Mouse (Mus musculus): ENCODE results near the gene Aco2. TPM values are rescaled to one million over a fixed set of nuclear protein-coding genes. Genes with fewer than 3 reads are reported as not detected.
A peak's percentile ranks its signal among the peaks of the same experiment; 100 is the strongest.

Aco2 gene
- polyA plus RNA-seq, 1 experiment from 2014 or later, result 178 TPM

- Histone ChIP-seq H3K4me3 (ENCODE audit: low read depth, low read length) (no peak overlapping the region), H3K36me3 (ENCODE audit: control insufficient read depth, insufficient read depth, low read length) (no peaks in the 10 kb centered on the region), H3K27ac (ENCODE audit: low read depth) (no peak overlapping the region), H3K9ac (ENCODE audit: low read length) (no peak overlapping the region), H3K27me3 (replicated peaks; ENCODE audit: control insufficient read depth, insufficient read depth, low read length) (no peaks in the 10 kb centered on the region), H3K4me1 (replicated peaks; ENCODE audit: control insufficient read depth, insufficient read depth, low read length) (peaks cover 8% of the 10 kb centered on the region; the same call in 1 of the 2 replicates), H3K9me3 (ENCODE audit: control insufficient read depth, low read length) (no peaks in the 10 kb centered on the region), H3K4me2 (ENCODE audit: low read length) (no peak overlapping the region)
- DNase-seq (ENCODE audit: low spot score), result no peak
- no peak for ATAC-seq (replicated peaks; ENCODE audit: low FRiP score, low TSS enrichment, low read depth)
- 76% methylated on average over 4 of the region's 4 CpGs for WGBS
Measured at GRCm38 (mm10) chr15:81833481-81833880, 38.6 kb upstream of the Aco2 start.

DNA sequence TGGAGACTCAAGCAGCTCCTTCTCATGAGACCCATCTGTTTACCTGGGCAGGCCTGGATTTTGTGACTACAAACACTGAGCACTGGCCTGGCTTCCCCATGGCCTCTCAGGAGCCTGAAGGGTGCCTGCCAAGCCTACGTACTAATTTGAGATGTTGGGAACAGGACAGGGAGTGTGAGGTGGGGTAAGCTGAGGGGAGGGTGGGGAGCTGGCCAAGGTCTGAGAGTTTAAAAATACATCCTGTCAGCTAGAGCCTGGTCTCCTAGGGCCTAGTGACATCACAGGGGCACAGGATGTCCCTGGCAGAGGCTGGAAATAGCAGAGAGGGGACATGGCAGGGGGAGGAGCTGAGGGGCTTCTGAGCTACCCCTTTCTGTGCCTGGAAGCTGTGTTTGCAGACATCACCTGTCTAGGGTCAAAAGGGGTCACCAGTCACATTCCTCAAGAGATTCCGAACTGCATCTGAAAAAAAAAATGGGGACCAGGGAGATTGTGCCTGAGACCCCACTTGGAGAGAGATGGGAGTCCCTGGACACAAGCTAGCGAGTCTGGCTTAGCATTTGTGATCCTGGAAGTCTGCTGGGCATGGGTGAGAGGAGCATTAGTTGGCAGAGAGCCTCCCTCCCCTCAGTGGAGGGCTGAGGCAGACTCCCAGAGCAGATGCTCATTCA is 37.8 kb upstream of the Aco2 start:
- H3K9me3 ChIP-seq (ENCODE audit: control insufficient read depth, low read length), result no peaks in the 10 kb centered on the region
- H3K27ac ChIP-seq (ENCODE audit: low read depth), result no peak overlapping the region
- peaks cover 8% of the 10 kb centered on the region; the same call in 1 of the 2 replicates for H3K4me1 ChIP-seq (replicated peaks; ENCODE audit: control insufficient read depth, insufficient read depth, low read length)
- DNase-seq (ENCODE audit: low spot score) (no peak), ATAC-seq (replicated peaks; ENCODE audit: low FRiP score, low TSS enrichment, low read depth) (no peak)
- no peak overlapping the region for H3K4me3 ChIP-seq (ENCODE audit: low read depth, low read length)
- no peaks in the 10 kb centered on the region for H3K27me3 ChIP-seq (replicated peaks; ENCODE audit: control insufficient read depth, insufficient read depth, low read length)
- 46% methylated on average over 3 of the region's 3 CpGs for WGBS
- H3K9ac ChIP-seq (ENCODE audit: low read length), result no peak overlapping the region
- H3K4me2 ChIP-seq (ENCODE audit: low read length), result no peak overlapping the region
- no peaks in the 10 kb centered on the region for H3K36me3 ChIP-seq (ENCODE audit: control insufficient read depth, insufficient read depth, low read length)

DNA sequence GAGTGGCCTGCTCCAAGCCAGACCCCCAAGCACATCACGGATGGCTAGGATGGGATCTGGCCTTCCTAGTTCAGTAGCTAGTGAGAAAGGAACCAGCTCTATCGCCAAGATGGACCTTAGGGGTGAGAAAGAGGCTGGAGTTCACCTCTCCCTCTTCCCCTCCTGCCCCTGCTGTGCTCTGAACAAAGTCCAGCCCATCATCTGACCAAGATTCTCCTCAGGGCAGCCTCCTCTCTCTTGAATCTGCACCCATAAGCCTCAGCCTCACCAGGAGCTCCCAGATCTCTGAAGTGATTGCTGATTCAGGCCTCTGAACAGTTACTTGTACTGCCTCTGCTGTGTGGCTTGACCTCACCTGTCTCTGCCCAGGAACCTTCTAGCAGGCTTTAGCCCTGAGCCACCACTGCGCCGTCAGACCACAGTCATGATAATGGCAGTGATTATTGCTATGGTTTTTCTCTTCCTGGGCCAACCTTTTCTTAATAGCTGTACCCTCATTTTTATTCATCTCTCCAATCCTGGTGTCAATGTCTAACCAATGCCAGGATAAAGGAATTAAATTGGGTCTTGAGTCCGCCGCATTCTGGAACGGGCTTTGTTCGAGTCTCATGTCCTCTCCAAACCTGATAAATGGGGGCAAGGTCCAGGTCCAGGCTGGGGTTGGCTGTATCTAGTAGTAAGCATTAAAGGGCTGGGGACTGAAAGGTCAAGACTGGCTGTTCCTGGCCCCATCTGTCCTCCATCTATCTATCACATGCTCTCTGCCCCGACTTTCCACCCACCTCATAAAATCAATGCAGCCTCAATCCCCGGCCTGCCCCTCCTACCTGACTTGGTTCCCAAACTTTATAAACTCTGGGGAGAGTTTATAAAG is 36.9 kb upstream of the Aco2 start:
- peak overlapping the region; percentile 45 for H3K4me2 ChIP-seq (ENCODE audit: low read length)
- no peaks in the 10 kb centered on the region for H3K9me3 ChIP-seq (ENCODE audit: control insufficient read depth, low read length)
- 0 out of 2 replicates have a peak overlapping the region, but pooled peaks have one; percentile 8 for H3K9ac ChIP-seq (ENCODE audit: low read length)
- no peaks in the 10 kb centered on the region for H3K36me3 ChIP-seq (ENCODE audit: control insufficient read depth, insufficient read depth, low read length)
- H3K4me1 ChIP-seq (replicated peaks; ENCODE audit: control insufficient read depth, insufficient read depth, low read length), result peaks cover 12% of the 10 kb centered on the region
- H3K27ac ChIP-seq (ENCODE audit: low read depth), result no peak overlapping the region
- H3K27me3 ChIP-seq (replicated peaks; ENCODE audit: control insufficient read depth, insufficient read depth, low read length), result no peaks in the 10 kb centered on the region
- ATAC-seq (replicated peaks; ENCODE audit: low FRiP score, low TSS enrichment, low read depth) (no peak), DNase-seq (ENCODE audit: low spot score) (no peak)
- WGBS, result 58% methylated on average over 10 of the region's 10 CpGs
- no peak overlapping the region; the same call in 1 of the 2 replicates for H3K4me3 ChIP-seq (ENCODE audit: low read depth, low read length)

DNA sequence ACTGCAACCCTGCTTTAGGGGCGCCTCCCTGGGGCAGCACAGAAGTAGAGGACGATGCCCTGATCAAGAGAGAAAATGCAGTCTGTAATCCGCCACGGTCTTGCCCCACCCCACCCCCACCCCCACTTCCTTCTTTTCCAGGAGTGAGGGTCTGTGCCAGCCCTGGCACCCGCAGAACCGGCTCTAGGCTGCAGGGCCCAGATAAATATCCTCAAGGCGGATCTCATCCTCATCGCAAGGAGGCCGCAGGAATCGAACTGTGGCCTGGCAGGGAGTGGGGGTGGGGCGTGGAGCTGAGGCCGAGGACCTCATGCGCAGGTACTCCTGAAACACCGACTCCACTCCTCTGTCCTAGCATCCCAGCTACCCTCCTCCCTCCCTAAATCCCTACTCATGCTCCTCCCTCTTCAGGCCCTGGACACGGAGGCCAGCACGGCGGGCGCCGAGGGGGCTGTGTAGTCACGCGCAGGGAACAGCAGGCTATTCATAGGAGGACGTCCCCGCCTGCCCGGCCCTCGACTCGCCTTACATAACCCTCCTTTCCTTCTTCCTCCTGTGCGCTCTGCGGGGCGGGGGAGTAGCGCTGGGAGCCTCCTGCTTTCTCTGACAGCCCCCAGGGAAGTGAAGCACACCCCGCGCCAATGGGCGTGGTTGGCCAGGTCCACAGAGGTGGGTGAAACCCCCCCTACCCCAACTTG is 35.8 kb upstream of the Aco2 start:
- DNase-seq (ENCODE audit: low spot score), result peak; percentile 86
- Histone ChIP-seq H3K4me2 (ENCODE audit: low read length) (peak overlapping the region; percentile 45), H3K36me3 (ENCODE audit: control insufficient read depth, insufficient read depth, low read length) (no peaks in the 10 kb centered on the region), H3K9me3 (ENCODE audit: control insufficient read depth, low read length) (no peaks in the 10 kb centered on the region), H3K27me3 (replicated peaks; ENCODE audit: control insufficient read depth, insufficient read depth, low read length) (no peaks in the 10 kb centered on the region), H3K4me3 (ENCODE audit: low read depth, low read length) (peak overlapping the region; percentile 27), H3K27ac (ENCODE audit: low read depth) (no peak overlapping the region), H3K9ac (ENCODE audit: low read length) (peak overlapping the region; percentile 8), H3K4me1 (replicated peaks; ENCODE audit: control insufficient read depth, insufficient read depth, low read length) (peaks cover 12% of the 10 kb centered on the region)
- 4% methylated on average over 27 of the region's 33 CpGs for WGBS
- peak; percentile 79 for ATAC-seq (replicated peaks; ENCODE audit: low FRiP score, low TSS enrichment, low read depth)

GRCm38 (mm10) chr15:81836966-81837920 is 34.9 kb upstream of the Aco2 start:
- Histone ChIP-seq H3K4me2 (ENCODE audit: low read length) (peak overlapping the region; percentile 45), H3K4me1 (replicated peaks; ENCODE audit: control insufficient read depth, insufficient read depth, low read length) (peaks cover 12% of the 10 kb centered on the region), H3K36me3 (ENCODE audit: control insufficient read depth, insufficient read depth, low read length) (no peaks in the 10 kb centered on the region), H3K27me3 (replicated peaks; ENCODE audit: control insufficient read depth, insufficient read depth, low read length) (no peaks in the 10 kb centered on the region), H3K9ac (ENCODE audit: low read length) (no peak overlapping the region), H3K4me3 (ENCODE audit: low read depth, low read length) (0 out of 2 replicates have a peak overlapping the region, but pooled peaks have one; percentile 27), H3K9me3 (ENCODE audit: control insufficient read depth, low read length) (no peaks in the 10 kb centered on the region), H3K27ac (ENCODE audit: low read depth) (no peak overlapping the region)
- WGBS, result 52% methylated on average over 7 of the region's 7 CpGs
- DNase-seq (ENCODE audit: low spot score), result no peak
- no peak for ATAC-seq (replicated peaks; ENCODE audit: low FRiP score, low TSS enrichment, low read depth)

DNA sequence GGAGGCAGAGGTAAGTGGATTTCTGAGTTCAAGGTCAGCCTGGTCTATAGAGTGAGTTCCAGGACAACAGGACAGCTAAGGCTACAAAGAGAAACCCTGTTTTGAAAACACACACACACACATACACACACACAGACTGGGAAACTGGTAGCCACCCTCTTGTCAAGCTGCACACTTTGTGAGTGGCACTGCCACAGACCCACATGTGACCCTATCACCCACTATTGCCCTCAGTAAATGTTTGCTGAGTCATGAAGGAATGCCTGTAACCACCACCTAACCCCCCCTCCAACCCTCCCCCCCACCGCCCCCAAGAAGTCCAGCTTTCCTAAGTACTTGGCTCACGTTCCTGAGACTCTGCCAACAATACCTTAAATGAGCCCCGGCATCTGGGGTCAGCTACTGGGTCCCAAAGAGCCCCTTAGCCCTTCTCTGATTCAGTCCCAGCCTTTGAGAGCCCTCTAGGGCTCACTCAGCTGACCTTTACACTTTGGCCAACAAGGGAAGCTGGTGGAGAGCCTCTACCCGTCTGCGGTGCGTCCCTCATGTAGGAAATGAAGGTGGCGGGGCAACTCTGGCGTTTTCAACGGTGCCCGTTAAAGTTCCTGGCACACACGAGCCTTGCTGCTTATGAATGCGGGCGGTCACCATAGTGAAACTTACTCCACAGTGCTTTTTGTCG is 33.4 kb upstream of the Aco2 start:
- no peaks in the 10 kb centered on the region for H3K27me3 ChIP-seq (replicated peaks; ENCODE audit: control insufficient read depth, insufficient read depth, low read length)
- no peaks in the 10 kb centered on the region for H3K36me3 ChIP-seq (ENCODE audit: control insufficient read depth, insufficient read depth, low read length)
- 80% methylated on average over 14 of the region's 14 CpGs for WGBS
- no peak overlapping the region for H3K4me2 ChIP-seq (ENCODE audit: low read length)
- H3K4me3 ChIP-seq (ENCODE audit: low read depth, low read length), result no peak overlapping the region
- no peak for ATAC-seq (replicated peaks; ENCODE audit: low FRiP score, low TSS enrichment, low read depth)
- DNase-seq (ENCODE audit: low spot score), result no peak
- no peak overlapping the region for H3K27ac ChIP-seq (ENCODE audit: low read depth)
- H3K9me3 ChIP-seq (ENCODE audit: control insufficient read depth, low read length), result no peaks in the 10 kb centered on the region
- H3K9ac ChIP-seq (ENCODE audit: low read length), result no peak overlapping the region
- peaks cover 12% of the 10 kb centered on the region for H3K4me1 ChIP-seq (replicated peaks; ENCODE audit: control insufficient read depth, insufficient read depth, low read length)

DNA sequence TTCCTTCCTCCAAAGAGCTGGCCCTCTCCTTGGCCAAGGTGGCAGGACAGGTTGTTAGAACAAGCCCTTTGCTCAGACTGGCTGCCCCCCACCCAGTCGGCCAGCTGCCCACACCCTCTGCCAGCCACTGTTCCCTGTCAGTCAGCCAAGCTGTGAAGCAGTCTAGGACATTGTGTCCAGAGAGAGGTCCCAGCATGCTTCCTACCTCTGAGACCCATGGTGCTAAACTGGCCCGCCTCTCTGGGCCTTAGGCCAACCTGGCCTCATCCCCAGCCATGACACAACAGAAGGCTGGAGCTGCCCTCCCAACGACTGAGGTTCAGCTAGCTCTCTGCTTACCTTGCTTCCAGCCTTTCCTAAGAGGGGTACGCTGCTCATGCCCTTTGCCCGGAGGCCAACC is 32.5 kb upstream of the Aco2 start:
- Histone ChIP-seq H3K27ac (ENCODE audit: low read depth) (no peak overlapping the region), H3K4me2 (ENCODE audit: low read length) (no peak overlapping the region), H3K36me3 (ENCODE audit: control insufficient read depth, insufficient read depth, low read length) (no peaks in the 10 kb centered on the region), H3K27me3 (replicated peaks; ENCODE audit: control insufficient read depth, insufficient read depth, low read length) (no peaks in the 10 kb centered on the region), H3K9ac (ENCODE audit: low read length) (no peak overlapping the region), H3K9me3 (ENCODE audit: control insufficient read depth, low read length) (no peaks in the 10 kb centered on the region), H3K4me3 (ENCODE audit: low read depth, low read length) (no peak overlapping the region), H3K4me1 (replicated peaks; ENCODE audit: control insufficient read depth, insufficient read depth, low read length) (peaks cover 12% of the 10 kb centered on the region)
- DNase-seq (ENCODE audit: low spot score) (no peak), ATAC-seq (replicated peaks; ENCODE audit: low FRiP score, low TSS enrichment, low read depth) (no peak)
- WGBS, result 72% methylated on average over 5 of the region's 5 CpGs
